Mouse (Mus musculus) CD4-positive, CD25-positive, alpha-beta regulatory T cell, adult 2 months (primary cell): ENCODE results near the gene 1700123K08Rik.
"Not testable (repeated sequence)": the region's sequence is repeated elsewhere in the genome, so short reads cannot be mapped to it uniquely, and the experiment has no call there.

Experiments used
- DNase-seq: peaks from one replicate; pipeline ENCODE4 v3.0.0-alpha.2; 2012; ENCODE audit warnings: low read depth, low spot score

The 1700123K08Rik gene

DNA sequence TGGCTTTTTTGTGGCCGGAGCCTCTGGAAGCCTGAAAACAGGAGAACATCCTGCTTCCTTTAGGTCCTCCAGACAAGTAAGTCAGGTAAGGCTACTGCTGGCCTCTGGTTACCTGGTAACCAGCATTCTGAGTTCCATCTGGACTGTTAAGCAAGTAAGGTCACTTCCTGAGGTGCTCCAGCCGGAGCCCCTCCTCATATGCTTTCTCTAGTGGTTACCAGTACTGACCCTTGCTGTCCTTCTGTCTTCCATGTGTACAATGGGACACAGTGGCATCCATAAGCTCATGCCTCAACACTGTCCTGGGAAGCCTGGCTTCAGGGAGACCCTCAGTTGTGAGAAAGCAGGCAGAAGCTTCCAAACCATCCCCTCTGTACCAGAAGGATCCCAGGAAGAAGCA, at the start of gene 1700123K08Rik:
TSS of gene 1700123K08Rik (minus strand) at position 101 of the 400 bp plus-strand sequence.
- not testable (repeated sequence) for DNase-seq

DNA sequence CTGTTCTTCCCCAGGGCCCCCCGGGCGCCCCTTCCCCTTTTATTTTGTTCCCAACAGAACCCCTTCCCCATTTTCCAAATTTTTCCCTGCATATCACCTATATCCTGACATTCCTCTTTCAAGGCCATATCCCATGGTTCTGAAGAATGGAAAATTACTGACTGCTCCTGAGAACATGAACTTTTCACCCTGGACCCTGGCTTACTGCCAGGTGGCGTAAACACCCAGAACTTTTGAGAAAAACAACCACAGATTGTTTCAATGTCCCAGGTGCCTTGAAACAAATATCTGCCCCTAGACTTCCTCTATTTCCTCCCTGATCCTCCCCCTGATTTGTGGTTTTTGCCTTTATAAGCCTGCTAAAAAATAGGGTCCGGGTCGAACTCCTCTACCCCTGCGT, 22.9 kb upstream of the 1700123K08Rik start:
- DNase-seq = no peak

DNA sequence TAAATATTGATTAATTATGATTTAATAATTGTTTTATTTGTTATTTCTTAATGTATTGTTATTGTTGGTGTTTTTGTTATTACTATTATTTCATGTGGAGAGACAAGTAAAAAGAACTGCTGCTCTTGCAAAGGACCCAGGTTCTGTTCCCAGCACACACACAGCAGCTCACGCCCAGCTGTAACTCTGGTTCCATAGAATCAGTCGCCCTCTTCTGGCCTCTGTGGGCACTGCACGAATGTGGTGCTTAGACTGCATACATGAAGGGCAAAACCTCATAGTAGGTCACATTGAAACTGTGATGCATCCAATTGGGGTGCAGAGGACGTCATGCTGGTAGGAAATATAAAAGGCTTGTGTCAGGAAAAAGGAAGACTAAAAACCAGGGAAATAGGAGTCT, 7.1 kb upstream of the 1700123K08Rik start:
- peak; percentile 67 for DNase-seq

DNA sequence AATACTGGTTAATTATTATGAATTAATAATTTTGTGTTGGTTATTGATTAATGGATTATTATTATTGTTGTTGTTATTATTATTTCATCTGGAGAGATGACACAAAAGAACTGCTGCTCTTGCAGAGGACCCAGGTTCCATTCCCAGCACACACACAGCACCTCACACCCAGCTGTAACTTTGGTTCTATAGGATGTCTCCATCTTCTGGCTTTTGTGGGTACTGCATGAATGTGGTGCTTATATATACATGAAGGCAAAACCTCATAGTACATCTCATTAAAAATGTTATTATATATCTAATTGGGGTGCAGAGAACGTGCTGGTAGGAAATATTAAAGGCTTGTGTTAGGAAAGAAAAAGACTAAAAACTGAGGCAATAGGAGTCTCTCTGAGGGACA, 11.8 kb downstream of the 1700123K08Rik start:
- DNase-seq = peak; percentile 33

DNA sequence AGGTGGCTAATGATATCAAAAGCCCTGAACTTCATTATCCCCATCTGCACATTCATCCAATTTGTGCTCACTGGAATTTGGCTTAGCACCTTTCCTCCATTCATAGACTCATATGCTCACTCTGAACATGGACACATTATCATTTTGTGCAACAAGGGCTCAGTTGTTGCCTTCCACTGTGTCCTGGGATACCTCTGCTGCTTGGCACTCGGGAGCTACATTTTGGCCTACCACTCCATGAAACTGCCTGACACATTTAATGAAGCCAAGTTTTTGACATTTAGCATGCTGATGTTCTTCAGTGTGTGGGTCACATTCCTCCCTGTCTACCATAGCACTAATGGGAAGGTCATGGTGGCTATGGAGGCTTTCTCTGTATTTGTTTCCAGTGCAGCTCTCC, 32.0 kb downstream of the 1700123K08Rik start:
- no peak for DNase-seq
